Mouse (Mus musculus): Measurements from ENCODE around the gene Plch1.
A peak's percentile ranks its signal among the peaks of the same experiment; 100 is the strongest.

The Plch1 gene

DNA sequence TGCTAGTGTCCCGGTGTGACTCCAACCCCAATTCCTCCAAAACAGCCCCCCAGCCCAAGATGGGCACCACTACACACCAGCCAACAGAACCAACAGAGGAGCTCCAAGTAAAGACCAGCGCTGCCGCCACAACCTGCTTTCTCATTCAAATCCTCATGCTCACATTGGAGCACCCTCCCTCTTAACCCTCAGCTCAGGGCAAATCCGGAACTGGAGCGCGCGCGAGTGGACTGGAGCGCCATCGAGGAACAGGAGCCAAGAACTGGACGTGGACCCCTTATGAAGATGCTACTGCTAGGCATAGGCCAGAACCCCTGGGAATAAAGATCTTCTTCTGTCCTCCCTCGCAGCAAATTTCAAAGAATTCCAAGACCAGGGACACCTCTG lies at the start of gene Plch1:
TSS of gene Plch1 (minus strand) at position 164 of the 387 bp plus-strand sequence.
- DNase-seq (ENCODE audit: low spot score) = no peak

DNA sequence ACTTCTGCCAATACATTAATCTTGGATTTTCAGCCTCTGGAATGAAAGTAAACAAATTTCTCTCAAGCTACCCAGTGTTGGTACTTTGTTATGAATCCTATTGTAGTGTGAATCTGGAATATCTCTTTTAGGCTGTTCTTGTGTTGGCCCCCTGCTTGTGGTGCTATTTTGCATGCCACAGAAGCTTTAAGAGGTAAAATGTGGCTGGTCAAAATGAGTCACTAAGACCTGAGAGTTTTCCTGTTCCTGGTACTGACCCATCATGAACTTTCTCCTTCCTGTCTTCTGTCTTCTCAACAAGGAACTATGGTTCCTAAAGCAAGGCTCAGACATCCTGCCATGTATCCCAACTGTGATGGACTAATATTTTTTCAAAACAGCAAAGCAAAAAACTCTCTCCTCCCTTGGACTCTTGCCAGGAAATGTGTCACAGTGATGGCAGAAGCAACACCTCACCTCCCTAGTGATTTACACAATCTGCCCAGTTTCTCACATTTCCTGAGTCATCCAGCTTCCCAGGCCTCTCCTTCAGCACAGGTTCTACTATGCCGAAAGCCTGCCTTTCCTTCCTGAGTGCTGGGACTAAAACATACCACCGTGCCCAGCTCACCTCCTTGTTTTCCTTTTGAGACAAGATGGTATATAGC lies 42.1 kb upstream of the Plch1 start:
- DNase-seq (ENCODE audit: low spot score) = no peak

DNA sequence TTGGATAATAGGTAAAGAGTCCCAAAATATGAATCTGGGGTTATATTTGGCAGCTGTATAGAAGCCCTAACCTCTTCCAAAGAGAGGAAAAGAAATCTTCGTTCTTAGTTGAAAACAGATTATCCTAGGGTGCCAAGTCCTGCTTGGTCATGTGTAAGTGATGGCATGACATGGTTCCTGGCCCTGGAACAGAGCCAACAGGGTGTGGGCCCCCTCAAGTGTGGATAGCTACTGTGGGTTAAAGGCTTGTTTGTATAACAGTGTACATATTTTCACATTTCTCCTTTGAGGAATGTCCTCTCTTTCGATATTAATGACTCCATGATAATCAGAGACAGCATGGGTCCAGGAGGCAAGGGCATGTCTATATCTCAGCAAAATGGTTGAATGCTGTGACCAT lies 39.7 kb upstream of the Plch1 start:
- no peak for DNase-seq (ENCODE audit: low spot score)

DNA sequence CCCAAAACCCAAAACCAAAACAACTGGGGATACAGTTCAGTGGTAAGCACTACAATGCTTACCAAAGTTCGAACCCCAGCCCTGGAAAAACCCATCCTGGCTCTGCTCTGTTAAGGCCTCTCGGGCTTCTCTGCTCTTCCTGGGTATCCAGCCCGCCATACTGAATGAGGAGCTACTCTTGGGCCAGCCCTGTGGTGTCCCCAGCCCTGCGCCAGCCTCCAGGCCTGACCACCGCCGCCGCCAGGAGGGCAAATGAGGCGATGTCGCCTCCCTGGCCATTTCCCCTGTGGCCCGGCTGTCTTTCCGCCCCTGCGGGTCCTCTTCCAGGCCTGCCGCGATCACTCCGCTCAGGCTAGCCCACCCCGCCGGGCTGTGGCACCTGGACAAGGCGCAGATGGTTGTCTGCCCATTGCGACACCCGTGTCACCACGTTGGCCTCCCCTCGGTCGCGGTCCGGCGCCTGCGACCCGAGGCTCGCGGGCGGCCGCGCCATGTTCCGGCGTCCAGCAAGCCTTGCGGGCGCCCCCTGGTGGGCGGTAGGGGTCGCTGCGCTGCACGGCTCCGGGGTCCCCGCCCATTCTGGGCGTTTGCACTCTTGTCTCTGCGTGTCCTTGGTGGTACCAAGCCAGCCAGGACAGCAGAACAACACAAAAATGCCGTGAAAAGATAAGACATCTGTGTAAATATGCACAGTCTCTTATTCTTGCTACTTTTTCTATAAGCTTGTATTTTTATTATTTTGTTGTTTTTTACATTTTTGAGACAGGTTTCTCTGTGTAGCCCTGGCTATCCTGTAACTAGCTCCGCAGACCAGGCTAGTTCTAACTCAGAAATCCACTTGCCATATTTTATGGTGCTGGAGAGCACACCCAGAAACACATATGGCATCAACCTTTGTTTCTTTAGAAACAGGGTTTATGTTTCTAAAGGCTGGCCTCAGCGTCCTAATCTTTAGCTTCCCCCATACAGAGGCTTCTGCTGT lies 29.9 kb upstream of the Plch1 start, which contains the start of gene E130311K13Rik:
TSS of gene E130311K13Rik (minus strand) at position 595 of the 982 bp plus-strand sequence.
- DNase-seq (ENCODE audit: low spot score) = peak; percentile 86

DNA sequence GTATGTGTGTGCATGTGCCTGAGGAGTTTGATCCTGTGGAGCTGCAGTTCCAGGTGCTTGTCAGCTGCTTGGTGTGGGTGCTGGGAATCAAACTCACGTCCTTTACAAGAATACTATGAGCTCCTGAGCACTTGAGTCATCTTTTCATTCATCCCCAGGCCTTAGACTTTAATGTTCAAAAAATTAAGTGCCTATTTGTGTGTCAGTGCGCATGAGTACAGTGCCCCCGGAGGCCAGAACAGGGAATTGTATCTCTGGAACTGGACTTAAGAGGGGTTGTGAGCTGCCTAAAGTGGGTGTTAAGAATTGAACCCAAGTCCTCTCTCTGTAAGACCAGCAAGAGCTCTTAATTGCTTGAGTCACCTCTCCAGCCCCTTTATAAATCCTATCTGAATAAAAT lies 20.4 kb upstream of the Plch1 start:
- no peak for DNase-seq (ENCODE audit: low spot score)

DNA sequence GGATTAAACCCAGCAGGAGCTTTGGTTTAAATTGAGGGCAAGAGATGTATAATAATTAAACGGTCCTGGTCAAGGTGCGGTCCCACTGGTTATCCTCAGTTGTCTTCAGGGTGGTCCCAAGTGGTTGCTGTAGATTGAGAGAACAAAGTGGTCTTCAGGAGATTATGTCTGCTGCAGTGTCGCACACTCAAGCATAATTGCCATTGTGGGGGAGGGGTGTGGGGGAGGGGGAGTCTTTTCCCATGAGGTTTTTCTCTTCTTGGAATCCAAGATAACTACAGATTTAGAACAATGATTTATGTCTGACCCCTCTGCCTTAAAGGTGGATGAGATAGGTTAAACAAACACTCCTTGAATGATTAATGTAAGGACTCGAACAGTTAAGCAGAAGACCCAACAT lies 11.0 kb upstream of the Plch1 start:
- DNase-seq (ENCODE audit: low spot score) = no peak

DNA sequence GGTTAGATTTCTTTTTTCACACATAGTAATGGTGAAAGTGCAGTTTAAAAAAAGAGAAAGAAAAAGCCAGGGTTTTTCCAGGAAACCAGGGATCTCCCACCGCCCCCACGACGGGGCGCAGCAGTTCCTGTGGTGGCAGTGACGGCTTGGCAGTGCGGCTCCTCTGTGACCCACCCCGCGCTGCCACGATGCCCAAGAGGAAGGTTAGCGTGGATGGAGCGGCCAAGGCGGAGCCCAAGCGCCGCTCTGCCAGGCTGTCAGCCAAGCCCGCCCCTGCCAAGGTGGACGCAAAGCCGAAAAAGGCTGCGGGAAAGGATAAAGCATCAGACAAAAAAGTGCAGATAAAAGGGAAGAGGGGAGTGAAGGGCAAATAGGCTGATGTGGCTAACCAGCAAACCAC lies 6.0 kb upstream of the Plch1 start:
- DNase-seq (ENCODE audit: low spot score) = no peak

DNA sequence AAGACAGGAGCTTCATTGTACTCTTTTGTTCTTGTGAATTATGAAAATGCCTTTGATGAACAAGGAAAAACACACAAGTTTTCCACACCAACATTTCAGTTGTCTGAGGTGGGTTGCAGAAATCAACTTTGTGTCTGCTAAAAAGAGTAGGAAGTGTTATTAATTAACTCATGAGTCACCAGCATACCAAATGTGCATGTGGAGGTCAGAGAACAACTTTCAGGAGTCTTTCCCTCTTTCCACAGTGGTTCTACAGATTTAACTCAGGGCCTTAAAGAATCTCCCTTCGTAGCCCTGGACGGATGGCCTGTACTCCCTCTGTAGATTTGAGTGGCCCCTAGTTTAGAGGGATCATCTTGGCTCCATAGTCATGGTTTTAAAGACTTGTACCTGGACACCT lies 4.9 kb upstream of the Plch1 start:
- no peak for DNase-seq (ENCODE audit: low spot score)

DNA sequence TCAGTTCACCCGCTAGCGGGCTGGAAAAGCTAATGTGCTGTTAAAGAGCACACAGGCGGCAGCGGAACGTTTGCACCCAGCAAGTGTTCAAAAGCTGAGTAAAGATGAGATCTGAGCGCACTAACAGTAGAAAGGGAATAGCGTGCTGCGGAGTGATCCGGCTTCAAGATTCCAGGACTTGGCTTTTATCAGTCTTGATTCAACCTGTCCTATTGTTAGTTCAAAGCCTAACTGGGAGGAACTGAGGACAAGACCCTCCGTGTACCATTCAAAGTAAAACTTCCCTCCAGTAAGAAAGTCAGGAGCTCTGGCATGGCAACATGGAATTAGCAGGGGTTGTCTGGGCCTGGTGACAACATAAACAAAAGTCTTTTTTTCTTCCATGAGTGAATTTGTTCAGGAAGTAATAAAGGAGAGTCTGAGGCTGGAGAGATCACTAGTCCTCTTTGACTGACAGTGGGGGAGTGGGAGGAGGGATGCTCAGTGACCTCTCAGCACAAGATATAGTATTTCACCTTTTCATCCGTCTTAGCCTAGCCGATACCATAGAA lies 824 bp upstream of the Plch1 start:
- DNase-seq (ENCODE audit: low spot score) = no peak

DNA sequence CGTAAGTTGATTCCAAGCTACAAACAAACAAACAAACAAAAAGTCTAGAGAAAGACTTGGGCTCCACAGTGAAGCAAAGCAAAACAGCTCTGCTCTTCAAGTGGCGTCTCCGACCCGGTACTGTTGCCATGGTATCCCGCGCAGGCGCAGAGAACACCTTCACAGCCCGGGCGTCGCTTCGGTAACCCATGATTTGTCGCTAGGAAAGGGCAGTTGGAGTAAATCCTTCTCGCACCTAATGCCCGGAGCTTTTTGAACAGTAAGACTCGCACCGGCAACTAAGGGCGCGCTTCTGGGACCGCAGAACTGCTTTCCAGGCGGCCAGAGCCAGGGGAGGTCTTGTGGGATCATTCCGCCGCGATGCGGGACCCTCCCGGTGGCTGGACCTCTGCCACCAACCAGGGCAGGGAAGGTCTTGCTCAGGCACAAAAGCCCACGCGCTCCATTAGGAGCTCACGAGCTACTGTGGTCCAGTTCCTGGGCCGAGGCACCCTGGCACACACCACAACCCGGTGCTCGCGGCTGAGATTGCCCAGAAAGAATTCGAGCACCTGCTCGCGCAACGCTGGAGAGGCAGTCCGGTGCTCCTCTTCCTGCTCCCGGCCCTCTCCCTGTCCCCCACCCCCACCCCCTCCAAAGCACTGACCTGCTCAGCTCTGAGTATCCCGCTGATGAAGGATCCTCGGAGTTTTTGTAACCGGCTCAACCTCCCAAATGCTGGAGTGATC lies 527 bp downstream of the Plch1 start:
- DNase-seq (ENCODE audit: low spot score) = peak; percentile 70

DNA sequence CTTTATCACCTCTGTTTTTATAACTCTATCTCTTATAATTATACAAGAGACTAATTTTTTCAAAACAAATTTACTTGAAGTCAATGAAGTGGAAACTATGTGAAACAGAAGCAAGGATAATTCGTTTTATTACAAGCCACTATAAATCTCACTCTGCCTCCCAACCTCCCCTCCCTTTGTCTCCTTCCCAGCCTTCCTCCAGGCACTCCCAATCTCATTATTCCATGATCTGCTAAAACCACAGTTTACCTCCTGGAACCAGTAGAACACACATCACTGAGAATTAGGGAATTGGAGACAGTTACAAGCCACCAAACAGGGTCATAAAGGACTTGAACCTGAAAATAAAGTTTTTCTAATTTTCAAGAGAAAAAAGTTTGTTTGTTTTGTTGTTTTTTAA lies 2.1 kb downstream of the Plch1 start:
- DNase-seq (ENCODE audit: low spot score) = no peak

DNA sequence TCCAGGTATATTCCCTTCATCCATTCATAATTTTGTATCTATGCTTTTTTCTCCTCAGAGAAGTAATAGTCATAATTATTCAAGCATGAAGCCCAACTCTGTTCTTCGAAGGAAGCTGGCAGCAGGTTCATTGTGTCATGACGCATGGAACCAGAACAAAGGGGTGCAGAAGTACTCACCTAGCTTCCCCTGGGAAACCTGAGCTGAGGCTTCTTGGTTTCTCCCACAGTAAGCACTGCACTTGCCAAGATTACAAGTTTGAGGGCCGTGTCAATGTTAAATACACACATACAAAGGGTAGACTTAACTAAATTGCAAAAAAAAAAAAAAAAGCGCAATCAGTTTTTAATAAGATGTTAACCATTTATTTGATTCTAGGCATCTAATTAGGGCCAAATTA lies 3.0 kb downstream of the Plch1 start:
- no peak for DNase-seq (ENCODE audit: low spot score)

DNA sequence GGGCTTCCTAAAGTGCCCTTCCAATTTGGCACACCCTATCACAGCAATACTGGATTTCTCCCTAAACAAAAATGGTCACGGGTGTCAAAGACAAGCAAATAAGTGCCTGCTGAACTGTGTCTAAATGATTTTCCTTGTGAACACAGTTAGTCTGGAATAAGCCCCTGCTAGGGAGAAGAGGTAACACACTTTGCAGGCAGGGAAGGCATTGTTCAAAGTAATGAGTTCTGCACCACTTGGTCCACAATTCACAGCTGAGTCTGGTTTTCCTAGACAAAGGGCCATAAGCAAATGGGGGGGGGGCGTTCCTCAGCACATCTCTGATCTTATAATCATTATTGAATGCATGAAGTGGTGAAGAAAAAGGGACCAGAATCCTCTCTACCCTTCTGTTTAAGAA lies 3.5 kb downstream of the Plch1 start:
- DNase-seq (ENCODE audit: low spot score) = no peak

DNA sequence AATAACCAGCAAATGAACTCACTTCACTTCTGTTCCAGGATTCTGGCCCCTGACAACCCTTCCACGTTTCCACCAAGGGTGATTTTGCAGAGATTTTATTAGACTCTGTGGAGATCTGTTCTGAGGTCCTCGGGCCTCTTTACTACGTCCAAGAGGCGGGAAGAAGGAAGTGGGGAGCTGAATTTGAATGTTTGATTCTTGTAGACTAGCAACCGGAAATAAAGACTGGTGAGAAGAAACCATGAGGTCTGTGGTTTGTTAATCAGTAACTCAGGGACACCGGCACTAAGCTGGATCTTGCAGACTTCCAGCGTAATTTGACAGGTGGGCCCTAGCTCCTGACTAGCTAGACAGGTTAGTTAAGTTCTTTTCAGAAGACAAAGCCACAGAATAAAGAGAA lies 5.6 kb downstream of the Plch1 start:
- no peak for DNase-seq (ENCODE audit: low spot score)

DNA sequence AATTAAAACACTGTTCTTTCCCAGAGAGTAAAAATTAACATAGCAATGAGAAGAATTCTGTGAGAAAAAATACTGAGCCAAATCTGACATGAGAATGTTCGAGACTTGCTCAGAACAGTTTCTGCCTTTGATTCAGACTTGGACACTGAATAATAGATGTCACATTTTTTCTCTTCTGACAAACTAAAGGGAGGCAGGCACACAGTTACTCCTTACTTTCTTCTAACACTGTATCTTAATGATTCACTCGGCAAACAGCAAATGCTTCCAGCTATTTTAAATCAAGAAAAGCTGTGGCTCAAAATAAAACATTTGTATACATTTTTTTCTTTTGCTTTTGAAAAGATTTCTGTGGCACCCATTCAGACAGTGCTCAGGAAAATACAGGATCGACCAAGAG lies 7.1 kb downstream of the Plch1 start:
- no peak for DNase-seq (ENCODE audit: low spot score)

DNA sequence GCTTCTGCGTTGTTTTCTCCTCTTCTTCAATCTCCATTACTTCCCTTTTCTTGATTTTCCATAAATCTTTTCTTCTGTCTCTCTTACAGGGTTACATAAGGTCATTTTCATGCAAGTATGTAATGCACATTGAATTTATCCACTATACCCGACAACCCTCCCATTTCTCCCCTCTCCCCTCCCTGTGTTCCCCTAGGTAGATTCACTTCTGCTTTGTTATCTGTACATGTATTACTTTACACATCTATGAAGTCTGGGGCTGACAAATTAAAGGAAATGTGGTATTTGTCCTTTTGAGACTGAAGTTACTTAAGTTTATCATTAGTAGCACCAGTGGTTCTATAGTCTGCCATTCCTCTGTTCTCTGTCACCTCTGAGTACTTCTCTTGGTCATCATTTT lies 18.2 kb downstream of the Plch1 start:
- DNase-seq (ENCODE audit: low spot score) = no peak

DNA sequence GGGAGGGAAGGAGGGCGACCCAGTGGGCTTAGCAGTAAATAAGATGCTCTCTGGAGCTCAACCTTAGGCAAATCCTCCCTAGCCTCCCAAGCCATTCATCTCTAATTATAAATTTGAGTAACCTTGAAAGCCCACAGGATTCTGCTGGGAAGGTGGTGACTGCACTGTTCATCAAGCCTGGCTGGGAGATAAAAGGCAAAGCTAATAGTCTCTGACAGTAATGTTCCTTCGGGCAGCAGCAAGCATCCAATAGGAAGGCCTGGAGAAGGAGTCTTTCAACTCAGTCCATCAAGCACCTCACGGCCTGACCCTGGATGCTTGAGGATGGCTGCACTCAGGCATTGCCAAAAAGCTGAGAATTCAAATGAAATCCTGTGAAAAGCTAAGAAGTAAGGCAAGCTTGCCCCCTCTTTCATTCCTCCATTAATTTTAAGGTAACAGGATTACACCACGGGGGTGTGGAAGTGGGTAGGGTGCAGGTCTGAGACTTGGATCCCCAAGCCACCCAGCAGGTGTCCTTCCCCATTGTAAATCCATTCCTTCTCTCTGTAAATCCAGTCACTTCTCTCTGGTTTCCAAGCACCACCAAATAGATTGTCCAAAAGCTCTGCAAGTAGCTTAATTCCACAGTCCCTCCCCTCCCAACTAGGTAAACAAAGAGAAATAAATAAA lies 20.1 kb downstream of the Plch1 start:
- no peak for DNase-seq (ENCODE audit: low spot score)

DNA sequence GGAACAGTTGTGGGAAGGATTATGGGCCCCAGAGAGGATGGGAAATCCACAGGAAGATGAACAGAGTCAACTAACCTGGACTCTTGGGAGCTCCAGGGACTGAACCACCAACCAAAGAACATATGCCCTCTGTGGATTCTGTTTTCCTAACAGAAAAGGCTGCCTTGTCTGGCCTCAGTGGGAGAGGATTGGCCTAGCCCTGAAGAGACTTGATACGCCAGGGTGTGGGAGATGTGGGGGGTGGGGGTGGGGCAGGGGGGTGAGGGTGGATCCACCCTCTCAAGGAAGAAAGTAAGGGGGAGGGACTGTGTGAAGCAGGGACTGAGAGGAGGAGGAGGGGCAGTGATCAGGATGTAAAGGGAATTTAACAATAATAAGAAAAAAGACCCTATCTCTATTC lies 26.5 kb downstream of the Plch1 start:
- DNase-seq (ENCODE audit: low spot score) = no peak

DNA sequence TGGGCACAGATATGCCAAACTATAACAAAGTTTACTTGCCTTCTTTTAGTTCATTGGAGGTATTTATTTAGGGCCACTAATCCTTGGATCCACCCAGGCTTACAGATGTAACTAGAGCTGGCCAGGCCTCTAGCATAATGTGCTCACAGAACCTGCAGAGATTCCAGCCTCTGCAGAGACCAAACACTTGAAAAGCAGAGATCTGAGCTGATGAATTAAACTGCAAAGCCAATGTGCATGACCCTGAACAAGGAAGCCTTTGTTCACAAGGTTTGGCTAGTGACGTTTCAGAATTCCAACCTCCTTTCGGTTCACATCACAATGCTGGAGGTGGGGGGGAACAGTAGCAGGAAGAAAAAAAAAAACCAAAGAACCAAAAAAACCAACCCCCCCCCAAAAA lies 28.0 kb downstream of the Plch1 start:
- DNase-seq (ENCODE audit: low spot score) = no peak

DNA sequence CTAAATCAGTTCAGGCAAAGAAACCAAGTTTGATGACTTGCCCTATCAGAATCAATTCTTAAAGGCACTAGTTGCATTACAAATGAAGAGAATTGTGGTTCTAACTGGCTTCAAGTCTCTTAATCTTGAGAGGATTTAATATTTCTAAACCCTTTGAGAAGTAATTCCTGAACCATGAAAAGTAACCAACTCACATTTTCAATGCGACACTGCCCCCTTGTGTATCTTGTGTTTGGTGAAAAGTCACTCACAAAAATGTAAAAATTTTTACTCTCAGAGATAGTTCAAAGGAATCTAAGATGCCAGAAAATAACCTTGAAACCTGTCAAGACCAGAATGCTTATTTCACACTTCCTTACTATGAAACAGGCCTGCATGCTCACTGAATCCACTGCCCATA lies 31.0 kb downstream of the Plch1 start:
- no peak for DNase-seq (ENCODE audit: low spot score)

DNA sequence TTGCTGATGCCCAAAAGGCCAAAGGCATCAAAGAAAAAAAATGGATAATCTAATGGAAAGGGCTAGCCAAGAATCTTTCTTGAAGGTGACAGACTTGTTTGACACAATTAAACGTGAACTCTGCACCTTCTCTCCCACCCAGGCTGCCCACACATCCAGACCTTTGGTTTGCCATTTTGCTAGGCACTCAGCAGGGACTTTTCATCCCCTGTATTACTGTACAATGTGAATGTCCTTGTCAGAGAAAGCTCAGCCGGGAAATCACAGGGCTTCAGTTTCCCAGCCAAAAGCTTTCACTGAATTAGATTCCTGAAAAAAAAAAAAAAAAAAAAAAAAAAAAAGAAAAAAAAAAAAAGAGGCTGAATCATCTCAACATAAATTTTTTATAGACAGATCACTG lies 34.2 kb downstream of the Plch1 start:
- no peak for DNase-seq (ENCODE audit: low spot score)

DNA sequence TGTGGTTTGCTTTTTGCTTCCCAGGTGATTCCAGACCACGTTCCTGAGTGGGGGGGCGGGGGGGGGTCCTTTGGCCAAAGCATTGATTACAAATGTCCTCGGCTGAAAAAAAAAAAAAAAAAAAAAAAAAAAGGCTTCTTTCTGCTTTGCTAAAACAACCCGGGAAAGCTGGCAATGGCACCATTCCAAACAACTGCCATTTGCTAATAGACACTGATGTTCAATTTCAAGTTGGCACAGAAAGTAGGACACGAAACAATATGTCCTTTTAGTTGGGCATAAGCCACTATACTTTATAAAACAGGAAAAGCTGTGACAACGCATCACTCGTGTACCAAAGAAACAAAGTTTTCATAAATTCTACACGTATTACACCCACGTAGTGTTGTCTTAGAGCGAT lies 36.6 kb downstream of the Plch1 start:
- no peak for DNase-seq (ENCODE audit: low spot score)

All from ovary, adult 18-20 months (tissue).